Mouse (Mus musculus) embryonic facial prominence, embryonic 14.5 days (tissue): ENCODE measurements around the gene Dicer1. TPM values are rescaled to one million over a fixed set of nuclear protein-coding genes. Genes with fewer than 3 reads are reported as not detected.

Experiments used
- ATAC-seq: fragments of 200-750 bp; cut with Nextera tagmentation; 2 replicates; pipeline ENCODE4 v1.8.0; 2017; ENCODE audit warnings: low read depth, moderate number of reproducible peaks, moderate TSS enrichment
- DNase-seq: peaks from one replicate; pipeline ENCODE4 v3.0.0-alpha.2; 2015; ENCODE audit warnings: low spot score
- H3K27ac ChIP-seq: fragments of 300-500 bp; sonication (generic); replicated peaks from 2 replicates; pipeline ENCODE4 v1.5.1; 2014; ENCODE audit warnings: low read depth, mild to moderate bottlenecking, low read length, moderate library complexity
- H3K27me3 ChIP-seq: fragments of 300-500 bp; sonication (generic); replicated peaks from 2 replicates; pipeline ENCODE4 v1.6.1; 2014; ENCODE audit warnings: low read length; ENCODE audit not compliant: control insufficient read depth, insufficient read depth
- H3K36me3 ChIP-seq: fragments of 300-500 bp; sonication (generic); 2 replicates; pipeline ENCODE4 v1.6.1; 2014; ENCODE audit warnings: low read length, mixed read lengths; ENCODE audit not compliant: control insufficient read depth, insufficient read depth
- H3K4me1 ChIP-seq: fragments of 300-500 bp; sonication (generic); 2 replicates; pipeline ENCODE4 v1.6.1; 2014; ENCODE audit warnings: antibody characterized with exemption, low read length; ENCODE audit not compliant: control insufficient read depth, insufficient read depth
- H3K4me2 ChIP-seq: fragments of 300-500 bp; sonication (generic); 2 replicates; pipeline ENCODE4 v1.6.1; 2014; ENCODE audit warnings: low read depth, mild to moderate bottlenecking, low read length, moderate library complexity, mixed read lengths
- H3K4me3 ChIP-seq: fragments of 300-500 bp; sonication (generic); 2 replicates; pipeline ENCODE4 v1.5.1; 2014; ENCODE audit warnings: low read depth, mild to moderate bottlenecking, low read length
- H3K9ac ChIP-seq: fragments of 300-500 bp; sonication (generic); 2 replicates; pipeline ENCODE4 v1.6.1; 2014; ENCODE audit warnings: low read depth, mild to moderate bottlenecking, low read length, moderate library complexity, mixed read lengths
- H3K9me3 ChIP-seq: fragments of 300-500 bp; sonication (generic); 2 replicates; pipeline ENCODE4 v1.6.1; 2016; ENCODE audit warnings: low read length; ENCODE audit not compliant: control insufficient read depth
- WGBS: fragments of 180-500 bp; shearing (Covaris S2); extraction: QIAGEN DNeasy Blood & Tissue Kit; methylation state at CpG from one replicate; pipeline ENCODE4 v1.1.7; 2014; 5-methylcytosine and 5-hydroxymethylcytosine counted together
- polyA plus RNA-seq: library from polyadenylated mRNA; unstranded; fragments of >200 nt; fragmentation: Nextera tagmentation; extraction: Ambion mirVana; gene quantifications from 2 replicates; pipeline ENCODE4 v1.2.1, GENCODE M21; 2014

Dicer1 gene
- polyA plus RNA-seq, 1 experiment from 2014 or later, result 19.5 TPM

DNA sequence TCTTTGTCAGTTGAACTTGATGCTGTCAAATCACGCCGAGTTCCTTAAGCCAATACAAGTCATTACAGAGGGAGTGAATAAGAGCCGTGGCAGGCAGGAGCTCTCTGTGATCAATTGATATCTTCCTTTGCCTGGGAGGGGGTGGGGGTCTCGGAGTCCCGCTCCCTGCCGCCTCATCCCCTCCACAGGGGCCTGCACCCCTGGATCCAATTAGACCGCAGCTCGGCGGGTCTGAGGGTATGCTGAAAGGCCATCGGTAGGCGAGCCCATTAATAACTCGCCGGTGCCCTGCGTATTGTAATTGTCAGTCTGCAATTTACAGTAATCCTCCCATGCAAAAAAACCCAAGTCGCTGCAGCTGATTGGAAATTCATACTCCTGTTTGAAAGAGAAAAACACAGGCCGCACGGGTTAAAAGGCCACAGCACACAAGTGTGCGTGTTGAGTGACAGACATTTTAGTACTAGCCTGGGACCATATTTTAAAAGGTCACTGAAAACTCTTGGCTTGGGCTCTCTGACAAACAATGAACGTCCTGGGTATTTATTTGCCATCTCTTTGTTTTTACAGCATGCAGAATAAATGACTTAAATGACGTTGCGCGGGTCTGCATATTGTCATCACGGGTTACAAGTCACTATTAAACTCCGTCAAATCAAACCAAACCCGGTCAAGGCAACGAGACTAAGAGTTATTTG, 72.5 kb downstream of the Dicer1 start:
- H3K9me3 ChIP-seq, result no peaks in the 10 kb centered on the region; the same call in 1 of the 2 replicates
- DNase-seq (peak; percentile 84), ATAC-seq (no peak)
- H3K4me1 ChIP-seq, result peaks cover 8% of the 10 kb centered on the region; the same call in 1 of the 2 replicates
- WGBS, result 20% methylated on average over 26 of the region's 26 CpGs
- H3K27ac ChIP-seq, result no peak overlapping the region
- H3K4me3 ChIP-seq, result no peak overlapping the region
- peak overlapping the region; percentile 36 for H3K4me2 ChIP-seq
- H3K27me3 ChIP-seq, result no peaks in the 10 kb centered on the region
- H3K36me3 ChIP-seq, result no peaks in the 10 kb centered on the region
- no peak overlapping the region for H3K9ac ChIP-seq

- Histone ChIP-seq H3K36me3 (no peaks in the 10 kb centered on the region), H3K27me3 (no peaks in the 10 kb centered on the region), H3K27ac (no peak overlapping the region), H3K9me3 (no peaks in the 10 kb centered on the region; the same call in 1 of the 2 replicates), H3K4me2 (peak overlapping the region; percentile 36; the same call in 1 of the 2 replicates), H3K4me1 (peaks cover 8% of the 10 kb centered on the region; the same call in 1 of the 2 replicates), H3K4me3 (no peak overlapping the region), H3K9ac (no peak overlapping the region)
- 30% methylated on average over 12 of the region's 14 CpGs for WGBS
- ATAC-seq, result no peak
- DNase-seq, result no peak
These were observed 73.3 kb downstream of the Dicer1 start for GRCm38 (mm10) chr12:104678462-104678861.

GRCm38 (mm10) chr12:104677371-104677924, 74.3 kb downstream of the Dicer1 start:
- DNase-seq (no peak), ATAC-seq (no peak)
- Histone ChIP-seq H3K4me2 (no peak overlapping the region), H3K4me1 (peaks cover 8% of the 10 kb centered on the region; the same call in 1 of the 2 replicates), H3K9me3 (no peaks in the 10 kb centered on the region), H3K4me3 (no peak overlapping the region), H3K27me3 (no peaks in the 10 kb centered on the region), H3K27ac (no peak overlapping the region), H3K36me3 (no peaks in the 10 kb centered on the region), H3K9ac (no peak overlapping the region)
- 89% methylated on average over 9 of the region's 9 CpGs for WGBS

GRCm38 (mm10) chr12:104676535-104677370, 75.0 kb downstream of the Dicer1 start:
- Histone ChIP-seq H3K36me3 (no peaks in the 10 kb centered on the region), H3K27me3 (no peaks in the 10 kb centered on the region), H3K27ac (no peak overlapping the region), H3K4me3 (no peak overlapping the region), H3K9ac (no peak overlapping the region), H3K9me3 (no peaks in the 10 kb centered on the region), H3K4me2 (no peak overlapping the region), H3K4me1 (peaks cover 8% of the 10 kb centered on the region; the same call in 1 of the 2 replicates)
- ATAC-seq (peak; percentile 16; the same call in 1 of the 2 replicates), DNase-seq (no peak)
- 69% methylated on average over 13 of the region's 13 CpGs for WGBS

GRCm38 (mm10) chr12:104672976-104673375, 78.8 kb downstream of the Dicer1 start:
- Histone ChIP-seq H3K9ac (no peak overlapping the region), H3K4me3 (no peak overlapping the region), H3K36me3 (no peaks in the 10 kb centered on the region), H3K27me3 (no peaks in the 10 kb centered on the region), H3K27ac (no peak overlapping the region), H3K4me1 (no peaks in the 10 kb centered on the region), H3K9me3 (no peaks in the 10 kb centered on the region), H3K4me2 (no peak overlapping the region)
- 49% methylated on average over 5 of the region's 5 CpGs for whole genome bisulfite sequencing
- ATAC-seq, result no peak
- no peak for DNase-seq

DNA sequence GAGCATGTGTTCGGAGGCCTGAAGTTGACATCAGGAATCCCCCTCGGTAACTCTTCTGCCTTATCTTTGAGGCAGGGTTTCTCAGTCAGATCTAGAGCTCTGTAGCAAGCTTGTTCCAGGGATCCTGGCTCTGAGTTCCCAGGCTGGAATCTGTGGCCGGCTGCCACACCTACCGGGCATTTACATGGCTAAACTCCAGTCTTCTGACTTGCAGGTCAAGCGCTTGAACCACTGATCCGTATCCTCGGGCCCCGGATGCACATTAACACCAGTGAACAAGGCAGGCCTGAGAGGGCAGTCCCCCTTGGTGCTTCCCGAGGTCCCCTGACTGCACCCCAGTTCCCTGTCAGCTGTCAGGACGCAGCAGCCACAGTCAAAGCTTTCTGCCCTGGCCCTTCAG, 79.3 kb downstream of the Dicer1 start:
- H3K4me3 ChIP-seq, result no peak overlapping the region
- WGBS, result 70% methylated on average over 10 of the region's 10 CpGs
- H3K9ac ChIP-seq, result no peak overlapping the region
- no peaks in the 10 kb centered on the region for H3K27me3 ChIP-seq
- no peaks in the 10 kb centered on the region for H3K9me3 ChIP-seq
- DNase-seq, result no peak
- no peak for ATAC-seq
- H3K4me1 ChIP-seq, result no peaks in the 10 kb centered on the region
- H3K36me3 ChIP-seq, result no peaks in the 10 kb centered on the region
- no peak overlapping the region for H3K27ac ChIP-seq
- no peak overlapping the region for H3K4me2 ChIP-seq

- Histone ChIP-seq H3K36me3 (no peaks in the 10 kb centered on the region), H3K4me2 (no peak overlapping the region), H3K27ac (no peak overlapping the region), H3K9me3 (no peaks in the 10 kb centered on the region), H3K4me1 (peaks cover 9% of the 10 kb centered on the region), H3K4me3 (no peak overlapping the region), H3K27me3 (no peaks in the 10 kb centered on the region), H3K9ac (no peak overlapping the region)
- 75% methylated on average over 7 of the region's 7 CpGs for WGBS
- ATAC-seq (no peak), DNase-seq (no peak)
These were observed 83.9 kb downstream of the Dicer1 start for GRCm38 (mm10) chr12:104667846-104668245.

GRCm38 (mm10) chr12:104665951-104666350, 85.8 kb downstream of the Dicer1 start:
- Histone ChIP-seq H3K27ac (no peak overlapping the region), H3K9ac (no peak overlapping the region), H3K4me1 (peaks cover 9% of the 10 kb centered on the region), H3K4me2 (no peak overlapping the region), H3K27me3 (no peaks in the 10 kb centered on the region), H3K36me3 (no peaks in the 10 kb centered on the region), H3K4me3 (no peak overlapping the region), H3K9me3 (no peaks in the 10 kb centered on the region)
- WGBS, result 43% methylated on average over 6 of the region's 6 CpGs
- DNase-seq (no peak), ATAC-seq (no peak)
